Mouse (Mus musculus) c-Kit-positive CD71-negative TER-119-negative erythroid progenitor cells, embryonic 14.5 days (primary cell): ENCODE measurements around the gene Pcnx4.

ENCODE experiments used
- DNase-seq: peaks from one replicate; pipeline ENCODE4 v3.0.0-alpha.2; 2013; ENCODE audit warnings: low read depth

The Pcnx4 gene

DNA sequence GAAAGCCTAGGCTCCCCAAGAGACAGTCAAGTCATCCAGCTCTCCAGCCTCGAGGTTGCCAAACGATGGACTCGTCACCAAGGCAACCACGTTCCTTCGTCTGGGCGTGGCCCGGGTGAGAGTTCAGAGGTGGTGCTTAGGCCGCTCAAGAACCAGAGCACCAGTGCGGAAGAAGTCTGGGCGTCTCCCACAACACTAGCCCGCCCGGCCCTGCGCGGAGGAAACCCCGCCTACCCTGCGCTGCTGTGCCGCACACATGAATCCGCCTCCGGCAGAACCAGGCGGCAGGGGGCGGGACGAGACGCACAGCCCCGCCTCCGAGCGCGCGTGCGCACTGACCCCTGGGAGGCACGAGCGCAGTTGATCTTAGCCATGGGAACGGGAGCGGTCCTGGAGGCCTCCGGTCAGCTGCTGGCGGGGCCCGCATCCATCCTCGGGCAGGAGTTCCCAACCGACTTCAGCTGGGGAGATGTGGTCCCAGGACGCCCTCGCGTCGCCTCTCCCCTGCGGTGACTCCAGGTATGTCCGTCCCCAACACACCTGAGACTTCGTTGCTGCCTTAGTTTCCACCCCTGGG is at the start of gene Pcnx4:
Pcnx4 (plus strand) TSS at position 363 of the 577 bp plus-strand sequence.
- peak; percentile 82 for DNase-seq

DNA sequence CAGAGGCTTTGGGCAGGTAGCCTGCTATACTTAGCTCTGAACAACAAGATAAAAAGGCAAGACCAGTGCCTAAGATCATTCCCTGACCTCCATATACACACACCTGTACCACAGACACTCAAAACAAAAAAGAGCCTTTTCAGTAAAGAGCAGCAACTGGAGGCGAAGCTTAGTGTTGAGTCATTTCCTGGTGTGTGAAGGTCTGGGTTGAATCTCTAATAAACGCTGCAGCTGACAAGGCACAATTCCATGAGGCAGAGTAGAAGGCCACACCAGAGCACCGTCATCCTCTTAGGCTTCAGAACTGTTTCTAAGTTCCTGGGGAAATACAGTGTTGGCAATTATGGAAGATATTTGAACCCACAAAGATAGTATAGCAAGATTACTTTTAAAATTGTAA is 48.7 kb upstream of the Pcnx4 start:
- DNase-seq, result no peak

DNA sequence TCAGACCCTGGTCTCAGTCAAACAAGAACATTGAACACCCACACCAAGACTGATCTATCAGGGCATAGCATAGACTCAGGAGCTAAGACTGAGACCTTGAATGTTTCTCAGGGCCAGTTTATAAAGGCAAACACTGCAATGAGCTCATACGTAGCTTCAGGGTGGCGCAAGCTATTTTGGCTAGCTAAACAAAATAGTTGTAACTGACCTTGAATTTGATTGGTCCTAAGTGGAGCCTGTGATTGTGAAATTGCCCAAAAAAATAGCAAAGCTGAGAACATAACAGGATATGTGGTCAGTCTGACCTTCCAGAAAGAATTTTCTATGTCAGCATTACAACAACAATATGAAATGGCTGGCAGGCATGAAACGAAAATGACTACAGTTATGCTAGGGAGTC is 46.2 kb upstream of the Pcnx4 start:
- no peak for DNase-seq

DNA sequence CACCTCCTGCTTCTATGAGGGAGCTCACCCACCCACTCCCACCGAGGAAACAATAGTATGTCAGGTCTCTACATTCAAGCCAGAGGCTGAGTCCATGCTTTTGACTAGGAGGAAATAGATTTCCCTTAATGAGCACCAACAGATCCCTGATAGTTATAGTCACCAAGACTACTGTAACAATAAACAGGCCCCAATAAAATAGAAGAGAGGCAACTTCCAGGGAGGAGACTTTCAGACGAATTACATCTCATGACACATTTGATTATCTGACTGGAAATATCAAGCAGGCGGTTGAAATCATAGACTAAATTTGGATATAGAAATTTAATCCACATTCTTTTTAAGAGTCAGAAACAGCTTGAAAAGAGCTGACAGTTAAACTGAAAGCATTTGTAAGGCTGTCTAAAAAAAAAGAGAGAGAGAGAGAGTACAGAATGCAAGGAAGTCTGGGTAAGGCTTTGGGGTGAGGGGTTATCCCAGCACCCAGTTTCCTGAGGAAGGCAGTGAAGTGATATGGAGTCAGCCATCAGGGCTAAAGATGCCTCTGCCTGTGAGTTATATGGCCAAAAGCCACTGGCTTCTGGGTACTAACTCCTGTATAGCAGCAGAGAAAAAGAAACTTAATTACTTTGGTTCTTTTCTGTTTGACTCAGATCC is 45.0 kb upstream of the Pcnx4 start:
- no peak for DNase-seq

DNA sequence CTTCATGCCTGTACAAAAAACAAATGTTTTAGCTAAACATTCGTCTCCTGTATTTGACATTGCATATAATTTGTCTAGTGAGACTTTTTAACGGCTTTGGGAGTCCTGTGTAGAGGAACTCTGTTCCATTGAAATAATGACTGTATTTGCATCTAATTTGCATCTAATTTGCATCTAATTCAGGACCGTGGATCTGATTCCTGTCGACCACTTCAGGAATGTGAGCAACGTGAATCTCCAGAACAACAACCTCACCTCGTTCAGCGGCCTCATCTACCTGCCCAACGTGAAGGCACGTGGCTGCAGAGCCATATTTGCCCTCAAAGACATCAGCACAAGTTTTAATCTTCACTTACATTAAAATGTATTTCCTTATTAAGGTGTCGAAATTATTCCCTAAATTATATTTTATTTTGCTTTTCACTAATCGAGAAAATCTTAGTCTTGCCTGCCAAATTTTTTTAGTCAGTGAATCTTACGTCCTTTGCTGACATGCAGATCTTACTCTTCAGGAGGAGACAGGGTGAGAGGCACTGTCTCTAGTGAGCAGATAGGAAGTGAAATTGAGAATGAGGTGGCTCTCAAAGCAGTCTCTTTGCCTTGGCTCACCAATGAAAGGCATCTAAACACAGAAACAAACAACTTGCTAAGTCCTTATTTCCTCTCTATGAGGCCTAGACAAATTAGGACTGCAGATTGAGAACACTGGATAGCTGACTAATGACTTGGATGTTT is 39.1 kb upstream of the Pcnx4 start:
- no peak for DNase-seq

DNA sequence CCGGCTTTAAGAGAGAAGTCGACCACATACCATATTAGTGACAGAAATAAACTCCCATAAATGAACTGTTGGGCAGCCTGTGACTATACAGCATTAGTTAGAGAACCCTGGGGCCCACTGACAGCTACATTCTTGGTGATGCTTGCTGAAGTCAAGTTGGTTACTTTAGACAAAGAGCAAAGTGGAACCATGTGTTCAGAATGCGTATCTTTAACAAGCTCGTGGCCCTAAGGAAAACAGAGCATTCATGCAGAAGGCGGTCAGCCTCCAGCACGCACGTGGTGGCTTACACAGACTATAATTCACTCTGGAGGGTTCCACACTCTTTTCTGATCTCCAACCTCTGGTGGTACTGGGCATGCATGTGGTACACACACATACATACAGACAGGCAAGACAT is 26.6 kb upstream of the Pcnx4 start:
- no peak for DNase-seq

DNA sequence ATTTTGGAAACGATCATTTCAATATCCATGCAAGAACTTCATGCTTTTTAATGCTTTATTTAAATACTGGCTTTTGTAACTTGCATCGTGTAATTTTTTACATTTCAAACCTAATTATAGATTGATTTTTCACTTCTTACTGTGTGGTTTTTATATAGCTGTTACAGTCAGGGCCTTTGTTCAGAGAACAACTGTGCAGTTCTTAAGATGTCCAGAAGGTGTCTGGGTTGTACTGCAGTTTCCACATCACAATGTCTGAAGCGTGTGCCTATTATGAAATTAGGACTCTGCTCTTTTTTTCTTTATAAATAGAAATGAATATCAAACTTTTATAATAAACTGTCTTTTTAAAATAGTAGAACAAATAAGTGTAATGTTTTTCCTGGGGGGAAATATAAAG is 20.7 kb upstream of the Pcnx4 start:
- DNase-seq, result peak; percentile 16

DNA sequence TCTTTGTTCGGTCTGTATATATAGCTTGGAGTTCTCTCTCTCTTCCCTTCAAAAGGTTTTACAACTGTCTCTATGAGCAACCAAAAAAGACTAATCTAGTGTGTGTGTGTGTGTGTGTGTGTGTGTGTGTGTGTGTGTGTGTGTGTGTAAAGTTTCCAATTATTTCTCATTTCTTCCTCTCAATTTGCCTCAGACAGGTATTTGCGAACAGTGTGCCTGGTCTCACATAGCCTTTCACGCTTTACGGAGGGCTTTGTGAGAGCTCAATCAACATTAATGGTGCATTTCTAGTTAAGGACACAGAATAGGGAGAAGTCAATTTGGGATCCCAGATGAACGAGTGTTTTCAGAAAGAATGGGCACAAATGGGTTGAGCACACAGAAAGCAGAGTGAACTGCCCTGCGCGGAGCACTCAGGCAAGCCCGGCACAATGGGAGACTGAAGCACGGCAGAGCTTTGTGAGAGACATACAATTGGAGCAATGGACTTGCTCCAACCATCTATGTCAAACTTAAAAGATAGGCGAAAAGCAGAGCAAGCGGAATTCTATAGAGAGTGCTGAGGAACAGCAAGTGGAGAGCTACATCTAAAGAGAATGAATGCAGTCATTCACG is 18.0 kb upstream of the Pcnx4 start:
- DNase-seq, result no peak

DNA sequence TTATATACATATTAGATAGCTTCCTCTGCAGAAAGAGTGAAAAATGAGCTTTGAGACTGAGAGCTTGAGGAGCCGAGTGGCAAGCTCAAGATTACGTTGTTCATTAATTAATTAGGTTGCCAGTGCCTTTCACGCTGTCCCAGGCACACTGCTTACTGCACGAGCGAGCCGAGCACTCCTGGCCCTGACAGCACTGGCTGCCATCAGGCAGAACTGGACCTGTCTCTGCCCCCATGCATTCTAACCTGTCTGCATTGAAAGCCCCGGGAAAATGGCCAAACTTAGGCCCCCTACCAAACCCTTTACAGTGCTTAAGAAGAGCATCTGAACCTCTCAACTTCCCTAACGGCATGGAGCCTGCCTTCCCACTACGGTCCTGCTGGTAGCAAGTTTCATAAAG is 16.8 kb upstream of the Pcnx4 start:
- DNase-seq, result no peak

DNA sequence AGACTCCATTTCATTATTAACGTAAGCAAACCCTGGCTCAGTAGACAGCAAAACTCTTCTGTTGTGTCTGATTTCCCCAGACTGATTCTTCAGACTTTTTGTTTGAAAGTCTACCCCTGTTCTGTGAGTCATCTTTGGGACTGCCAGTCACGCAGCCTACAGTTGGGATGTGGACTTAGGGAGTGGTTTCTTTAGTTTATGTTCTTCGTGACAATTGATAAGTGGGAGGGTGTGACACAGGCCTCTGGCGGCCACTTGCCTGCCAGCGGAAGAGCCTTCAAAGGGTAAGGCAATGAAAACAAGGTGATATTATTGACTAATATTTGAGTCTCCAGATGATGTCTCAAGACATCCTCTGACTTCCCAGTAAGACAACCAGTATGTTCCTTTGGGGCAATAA is 16.3 kb upstream of the Pcnx4 start:
- DNase-seq, result no peak

DNA sequence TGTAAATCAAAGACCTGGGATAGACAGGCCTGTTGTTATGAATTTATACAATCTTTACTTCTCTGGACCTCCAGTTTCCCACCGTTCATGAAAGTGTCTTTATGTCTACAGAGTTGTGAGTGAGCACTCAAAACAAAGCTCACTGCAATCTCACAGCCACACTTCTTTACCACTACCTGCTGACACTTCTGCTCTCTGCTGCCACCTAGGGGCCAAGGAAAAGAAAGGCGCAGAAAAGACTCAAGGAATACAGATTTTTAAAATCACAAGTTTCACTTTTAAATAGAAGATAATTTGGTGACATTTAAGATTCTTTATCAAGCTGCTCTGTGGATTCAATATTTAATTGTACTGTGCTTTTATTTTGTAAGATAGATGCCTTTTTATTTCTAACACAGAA is 15.5 kb upstream of the Pcnx4 start:
- DNase-seq, result peak; percentile 70

DNA sequence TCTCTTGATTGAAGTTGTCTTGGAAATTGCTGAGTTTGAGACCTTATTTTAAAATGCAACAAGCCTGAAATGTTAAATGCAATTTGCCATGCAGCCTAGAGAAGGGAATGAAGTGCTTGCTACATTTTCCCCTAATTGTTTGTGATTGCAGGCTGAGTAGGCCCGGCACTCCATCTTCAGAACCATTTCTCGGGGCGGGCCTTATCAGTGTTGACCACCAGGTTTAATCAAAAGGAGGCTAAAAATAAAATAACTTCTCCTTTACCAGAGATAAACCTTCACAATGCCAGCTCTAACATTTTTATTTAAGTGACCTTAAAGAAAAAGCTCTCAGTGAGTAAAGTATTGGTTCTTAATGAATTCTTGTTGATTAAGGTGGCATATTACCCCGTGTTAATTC is 10.6 kb upstream of the Pcnx4 start:
- DNase-seq, result no peak

DNA sequence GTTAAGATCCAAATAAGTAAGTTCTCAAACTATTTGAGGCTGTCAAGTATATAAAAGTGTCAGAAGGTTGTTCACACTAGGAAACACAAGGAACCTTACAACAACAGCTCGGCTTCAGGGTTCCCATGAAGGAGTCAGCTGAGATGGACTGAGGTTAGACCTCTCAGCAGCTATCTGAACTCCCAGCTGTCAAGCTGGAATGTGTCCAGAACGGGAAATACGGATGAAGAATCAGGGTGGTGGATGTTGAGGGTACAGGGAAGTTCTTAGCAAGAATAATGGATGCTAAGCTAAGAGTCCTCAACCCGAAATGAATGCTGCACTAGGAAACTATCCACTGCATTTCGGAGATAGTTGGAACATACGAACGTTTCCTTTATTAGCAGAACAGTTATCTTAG is 3.9 kb upstream of the Pcnx4 start:
- no peak for DNase-seq

DNA sequence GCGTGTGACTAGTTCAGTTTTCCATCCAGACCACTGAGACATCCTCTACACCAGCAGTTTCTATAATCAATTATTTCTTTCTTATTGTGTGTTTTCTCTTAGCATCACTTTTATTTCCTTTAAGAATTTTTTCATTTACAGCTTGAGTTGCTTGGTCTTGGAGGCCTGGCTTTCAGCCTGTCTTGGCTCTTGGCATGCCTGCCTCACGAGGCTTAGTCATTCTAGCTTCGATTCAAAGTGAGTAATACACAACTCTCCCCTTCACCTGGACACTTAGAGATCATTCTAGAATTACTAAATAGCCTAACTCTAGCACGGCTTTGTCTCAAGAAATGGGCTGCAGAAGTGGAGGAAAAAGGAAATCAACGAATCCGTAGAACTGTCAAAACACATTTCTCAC is 2.2 kb upstream of the Pcnx4 start:
- no peak for DNase-seq

DNA sequence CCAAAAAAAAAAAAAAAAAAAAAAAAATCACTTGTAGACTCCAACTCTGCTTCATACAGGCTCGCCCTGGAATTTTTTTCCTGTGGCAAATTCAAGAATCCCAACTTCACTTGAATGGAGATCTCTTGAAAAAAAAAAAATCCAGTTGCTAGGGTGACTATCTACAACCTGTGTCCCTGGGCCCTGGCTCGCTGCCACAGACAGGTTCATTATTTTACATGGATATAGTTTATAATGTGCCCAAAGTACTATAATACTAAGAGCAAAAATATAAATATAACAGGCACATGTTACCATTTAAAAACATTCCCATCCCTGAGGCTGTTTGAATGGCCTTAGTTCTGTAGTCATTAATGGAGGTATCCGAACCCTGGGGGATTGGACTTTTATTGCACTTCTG is 584 bp upstream of the Pcnx4 start:
- DNase-seq, result no peak

DNA sequence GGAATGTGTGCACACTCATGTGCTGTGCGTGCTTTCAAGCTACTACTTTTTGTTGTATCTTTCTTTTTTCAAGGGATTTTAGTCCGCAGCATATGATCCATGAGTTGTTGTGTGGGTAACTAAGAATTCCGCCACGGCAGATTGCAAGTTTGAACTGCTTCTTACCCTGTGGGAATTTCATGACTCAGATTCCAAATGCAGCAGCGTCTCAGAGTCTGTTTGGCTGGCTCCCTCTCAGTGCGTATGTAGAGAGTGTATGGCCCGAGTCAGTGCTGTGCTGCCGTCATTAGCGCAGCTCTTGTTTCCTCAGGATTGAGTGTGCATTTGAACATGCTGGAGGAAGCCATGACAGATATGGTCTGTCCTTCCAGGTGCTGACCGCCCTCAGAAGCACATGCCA is 2.4 kb downstream of the Pcnx4 start:
- DNase-seq, result no peak

DNA sequence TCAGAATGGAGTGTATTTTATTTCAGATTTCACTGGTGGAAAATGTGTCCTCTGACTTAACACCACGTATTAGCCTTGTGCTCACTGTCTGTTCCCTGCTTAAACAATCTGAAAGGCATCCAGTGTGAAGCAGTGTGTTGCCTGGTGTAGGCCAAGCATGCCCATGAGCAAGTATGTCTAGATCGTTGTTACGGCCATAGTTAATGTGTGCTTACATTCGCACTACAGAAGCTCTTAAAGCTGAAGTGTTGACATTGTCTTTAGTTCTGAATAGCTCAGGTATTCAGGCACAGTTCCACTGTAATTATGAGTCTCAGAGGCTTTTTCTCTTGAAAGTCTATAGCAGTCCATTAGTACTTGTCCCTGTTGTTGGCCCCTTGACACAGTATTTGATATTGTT is 18.2 kb downstream of the Pcnx4 start:
- no peak for DNase-seq

DNA sequence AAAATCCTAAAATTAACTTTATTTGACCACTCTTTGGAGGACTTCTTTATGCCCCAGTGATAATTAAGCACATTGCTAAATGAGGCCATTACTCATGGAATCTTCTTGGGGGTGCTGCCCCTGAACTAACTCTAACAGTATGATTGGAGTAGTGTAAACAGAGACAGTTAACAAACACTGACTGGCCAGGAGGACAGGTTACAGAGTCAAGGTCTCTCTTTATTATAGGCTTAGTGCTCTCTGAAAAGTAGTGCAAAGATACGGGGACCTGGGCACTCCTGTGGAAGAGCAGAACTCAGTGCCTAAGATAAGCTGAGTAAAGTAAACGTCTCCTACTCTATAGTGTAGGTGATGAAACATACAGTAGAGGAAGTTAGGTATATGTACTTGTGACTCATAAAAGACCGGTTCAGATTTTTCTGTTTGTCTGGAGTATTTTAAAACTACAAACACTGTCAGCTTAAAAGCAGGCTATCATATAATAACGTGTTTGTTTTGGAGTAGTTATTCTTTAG is 28.2 kb downstream of the Pcnx4 start:
- DNase-seq, result no peak

DNA sequence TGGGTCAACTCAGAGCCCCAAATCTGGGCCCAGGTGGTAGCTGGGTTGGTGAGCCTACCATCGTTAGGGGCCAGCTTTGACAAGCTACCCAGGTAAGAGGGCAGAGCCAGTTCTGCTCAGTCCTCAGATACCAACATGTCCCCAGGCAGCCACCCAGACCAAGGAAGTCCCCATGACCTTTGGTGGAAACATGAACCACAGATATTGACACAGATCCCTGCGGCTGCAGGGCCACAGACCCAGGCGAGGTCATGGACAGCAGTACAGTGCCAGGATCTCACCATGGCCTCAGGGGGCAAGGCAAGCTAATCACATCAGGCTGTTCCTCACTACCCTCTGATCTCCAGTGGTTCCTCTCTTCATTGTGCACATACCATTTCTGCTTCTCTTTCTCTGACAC is 45.8 kb downstream of the Pcnx4 start:
- no peak for DNase-seq

DNA sequence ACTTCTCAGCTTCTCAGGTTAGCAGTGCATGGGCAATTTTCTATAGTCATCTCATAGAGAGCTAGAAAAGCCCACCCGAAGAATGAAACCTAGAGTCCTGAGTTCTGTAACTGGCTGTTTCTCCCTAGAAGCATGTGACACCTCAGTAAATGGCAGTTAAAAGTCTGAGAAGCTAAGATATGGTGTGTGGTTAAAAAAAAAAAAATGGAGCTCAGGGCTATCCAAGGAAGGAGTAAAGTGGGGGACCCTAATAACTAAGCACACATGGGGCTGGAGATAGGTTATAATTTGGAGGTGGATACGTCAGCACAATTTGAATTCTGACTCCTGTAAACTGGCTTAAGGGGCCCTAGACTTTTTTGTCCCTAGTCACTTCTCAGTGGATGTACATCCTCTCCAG is 46.9 kb downstream of the Pcnx4 start:
- no peak for DNase-seq

DNA sequence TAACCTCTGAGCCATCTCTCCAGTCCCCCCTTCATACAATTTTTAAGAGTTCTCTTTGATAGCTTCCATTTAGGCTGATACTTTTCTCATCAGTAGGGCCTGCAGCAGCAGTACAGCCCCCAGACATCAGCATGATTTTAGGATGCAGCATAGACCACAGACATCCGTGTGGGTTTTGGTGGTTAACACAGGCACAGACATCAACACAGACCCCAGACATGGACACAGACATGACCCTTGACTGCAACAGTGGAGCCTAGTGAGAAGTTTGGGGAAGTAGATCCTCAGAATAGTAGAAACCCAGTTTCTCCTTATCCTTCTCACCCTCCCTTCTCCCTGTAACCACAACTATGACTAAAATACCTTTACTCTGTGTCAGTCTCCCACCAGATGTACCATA is 49.2 kb downstream of the Pcnx4 start:
- DNase-seq, result no peak

DNA sequence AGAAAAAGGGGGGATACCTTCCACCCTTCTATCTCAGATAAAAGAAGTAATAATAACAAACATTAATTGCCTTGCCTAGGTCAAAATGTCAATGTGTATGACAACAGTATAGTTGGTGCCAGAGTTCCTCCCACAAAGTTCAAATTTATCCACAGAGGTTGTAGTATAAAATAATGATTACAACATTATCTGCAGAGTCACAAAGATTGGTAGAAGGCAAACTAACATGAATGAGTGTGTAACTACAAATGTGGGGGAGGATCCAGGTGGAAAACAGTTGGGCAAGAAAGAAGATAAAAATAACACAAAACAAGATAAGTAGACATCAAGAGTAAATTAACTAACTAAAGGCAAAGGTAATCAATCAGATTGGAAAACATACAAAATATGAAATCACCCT is 56.8 kb downstream of the Pcnx4 start:
- DNase-seq, result no peak

DNA sequence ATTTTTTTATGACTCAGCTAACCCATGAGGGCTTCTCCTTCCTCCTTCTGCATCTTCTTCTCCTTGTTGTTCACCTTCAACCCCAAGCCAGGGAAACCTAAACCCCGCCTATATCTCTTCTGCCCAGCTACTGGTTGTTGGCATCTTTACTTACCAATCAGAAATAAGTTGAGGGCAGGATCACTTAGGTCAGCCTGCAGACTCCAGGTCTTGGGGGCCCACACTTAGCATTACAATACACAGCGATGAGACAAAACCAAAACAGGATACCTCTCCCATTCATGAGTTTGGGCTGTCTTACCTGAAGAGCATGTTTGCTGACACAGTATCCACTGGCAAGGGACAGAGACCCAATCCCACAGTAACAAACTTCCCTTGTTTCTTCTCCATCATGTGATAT is 57.8 kb downstream of the Pcnx4 start:
- DNase-seq, result no peak
